In the genomic region with DNA sequence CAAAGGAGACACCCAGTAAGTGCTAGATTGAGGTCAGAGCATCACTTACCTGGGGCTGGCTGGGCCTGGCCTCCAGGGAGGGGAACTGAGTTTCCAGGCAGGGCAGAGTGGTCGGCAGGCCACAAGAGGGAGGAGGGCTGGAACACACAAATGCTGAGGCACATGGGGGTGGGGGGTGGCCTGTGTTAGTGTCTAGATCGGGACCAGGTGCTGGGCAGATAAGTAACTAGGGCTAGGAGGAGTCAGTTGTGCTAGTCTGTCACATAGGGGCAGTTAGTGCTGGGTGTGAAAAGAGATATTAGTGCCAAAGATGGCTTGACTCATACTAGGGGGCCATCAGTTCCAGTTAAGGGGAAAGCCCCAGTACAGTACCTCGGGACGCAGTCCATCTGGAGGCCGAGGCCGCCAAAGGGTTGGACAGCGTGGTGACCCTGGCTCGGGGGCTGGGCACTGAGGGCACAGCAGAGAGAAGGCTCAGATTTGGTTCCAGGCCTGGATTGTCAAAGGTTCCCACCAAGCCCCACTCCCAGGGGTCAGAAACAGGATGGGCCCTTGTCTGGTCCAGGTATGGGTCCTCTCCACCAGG, we compare ENCODE assay signal across 28 mouse cellular contexts. TPM values are rescaled to one million over a fixed set of nuclear protein-coding genes. Genes with fewer than 3 reads are reported as not detected.
A peak's percentile ranks its signal among the peaks of the same experiment; 100 is the strongest.
DNase-seq lines count a peak whose midpoint lies in the region; ATAC-seq and TF ChIP-seq lines count a peak whose summit lies in the region.
"Had no signal": no experiment of that assay in that cellular context is flagged by ENCODE, and none has a peak within 500 bp of the region (broad histone marks: within the 10 kb centered on the region; RNA-seq: fewer than 3 reads in every experiment).

No protein-coding gene starts in this region.

- H3K9me3 ChIP-seq in lung, embryonic 16.5 days (ENCODE audit: control insufficient read depth, low read length): no peaks in the 10 kb centered on the region
- H3K9me3 ChIP-seq in liver, embryonic 12.5 days (replicated peaks): no peaks in the 10 kb centered on the region
- no peaks in the 10 kb centered on the region for H3K9me3 ChIP-seq in liver, embryonic 15.5 days (replicated peaks)
- H3K9me3 ChIP-seq in hindbrain, postnatal 0 days (ENCODE audit: low read length): no peaks in the 10 kb centered on the region
- H3K9me3 ChIP-seq: embryonic facial prominence, embryonic 15.5 days; forebrain, embryonic 12.5 days; heart, embryonic 13.5 days had no signal

- DNase-seq in lung, postnatal 36 days: no peak
- no peak for DNase-seq in hindbrain, postnatal 0 days (ENCODE audit: low spot score)
- DNase-seq in MN1 (ENCODE audit: low spot score): no peak
- no peak for DNase-seq in left cerebral cortex, adult 8-10 months (ENCODE audit: low spot score in 2 of 2)
- DNase-seq: cerebellum, adult 11 months; cerebellum, adult 8-10 months; cerebellum, postnatal 14 days; embryo, embryonic 11 days had no signal

- no peak overlapping the region for H3K4me3 ChIP-seq in lung, embryonic 16.5 days (ENCODE audit: low read length)
- H3K4me3 ChIP-seq in liver, embryonic 12.5 days: no peak overlapping the region
- H3K4me3 ChIP-seq in liver, embryonic 15.5 days (replicated peaks): no peak overlapping the region
- H3K4me3 ChIP-seq in hindbrain, postnatal 0 days (ENCODE audit: low read length): no peak overlapping the region
- H3K4me3 ChIP-seq: embryonic facial prominence, embryonic 15.5 days; erythroblast, embryonic 14.5 days; forebrain, embryonic 12.5 days; heart, embryonic 13.5 days had no signal

- no peak overlapping the region for H3K9ac ChIP-seq in lung, embryonic 16.5 days (ENCODE audit: low read length)
- H3K9ac ChIP-seq in liver, embryonic 12.5 days: no peak overlapping the region
- no peak overlapping the region for H3K9ac ChIP-seq in liver, embryonic 15.5 days
- no peak overlapping the region for H3K9ac ChIP-seq in hindbrain, postnatal 0 days (replicated peaks; ENCODE audit: low read length)
- H3K9ac ChIP-seq: embryonic facial prominence, embryonic 15.5 days; forebrain, embryonic 12.5 days; heart, embryonic 13.5 days had no signal

- ATAC-seq in lung, embryonic 16.5 days (ENCODE audit: low read depth): 0 out of 2 replicates have a peak, but pooled peaks have one; percentile 17
- ATAC-seq in liver, embryonic 12.5 days: peak; percentile 67
- peak; percentile 59 for ATAC-seq in liver, embryonic 15.5 days (ENCODE audit: insufficient read depth)
- peak; percentile 69 for ATAC-seq in megakaryocyte-erythroid progenitor cell, adult 5-6 weeks (replicated peaks; ENCODE audit: low FRiP score, low TSS enrichment, poor library complexity, severe bottlenecking)
- no peak for ATAC-seq in hindbrain, postnatal 0 days
- ATAC-seq: forebrain, embryonic 16.5 days had no signal

- no peaks in the 10 kb centered on the region for H3K27me3 ChIP-seq in lung, embryonic 16.5 days (ENCODE audit: control insufficient read depth, insufficient read depth, low read depth, low read length)
- no peaks in the 10 kb centered on the region for H3K27me3 ChIP-seq in liver, embryonic 12.5 days (replicated peaks)
- no peaks in the 10 kb centered on the region for H3K27me3 ChIP-seq in liver, embryonic 15.5 days
- no peaks in the 10 kb centered on the region for H3K27me3 ChIP-seq in hindbrain, postnatal 0 days (ENCODE audit: insufficient read depth, low read length)
- H3K27me3 ChIP-seq: embryonic facial prominence, embryonic 15.5 days; forebrain, embryonic 12.5 days; heart, embryonic 13.5 days had no signal

- no peak overlapping the region for H3K27ac ChIP-seq in lung, embryonic 16.5 days (ENCODE audit: low read length)
- H3K27ac ChIP-seq in liver, embryonic 12.5 days: no peak overlapping the region
- H3K27ac ChIP-seq in liver, embryonic 15.5 days (replicated peaks): no peak overlapping the region
- no peak overlapping the region for H3K27ac ChIP-seq in hindbrain, postnatal 0 days
- H3K27ac ChIP-seq: embryonic facial prominence, embryonic 15.5 days; forebrain, embryonic 12.5 days; heart, embryonic 13.5 days had no signal

- H3K36me3 ChIP-seq in lung, embryonic 16.5 days (ENCODE audit: control insufficient read depth, insufficient read depth, low read length): peaks cover 49% of the 10 kb centered on the region
- peaks cover 92% of the 10 kb centered on the region for H3K36me3 ChIP-seq in liver, embryonic 12.5 days
- H3K36me3 ChIP-seq in liver, embryonic 15.5 days (replicated peaks): peaks cover 74% of the 10 kb centered on the region
- H3K36me3 ChIP-seq in hindbrain, postnatal 0 days (ENCODE audit: insufficient read depth, low read length): peaks cover 79% of the 10 kb centered on the region

- no peak overlapping the region for H3K4me2 ChIP-seq in lung, embryonic 16.5 days (ENCODE audit: low read depth, low read length)
- no peak overlapping the region for H3K4me2 ChIP-seq in liver, embryonic 12.5 days
- H3K4me2 ChIP-seq in liver, embryonic 15.5 days: no peak overlapping the region
- no peak overlapping the region for H3K4me2 ChIP-seq in hindbrain, postnatal 0 days (ENCODE audit: low read depth, low read length)
- H3K4me2 ChIP-seq: embryonic facial prominence, embryonic 15.5 days; forebrain, embryonic 12.5 days; heart, embryonic 13.5 days had no signal

- H3K4me1 ChIP-seq in lung, embryonic 16.5 days (replicated peaks; ENCODE audit: control insufficient read depth, insufficient read depth, low read length): peaks cover 5% of the 10 kb centered on the region; the same call in 1 of the 2 replicates
- peaks cover 44% of the 10 kb centered on the region for H3K4me1 ChIP-seq in liver, embryonic 12.5 days
- peaks cover 43% of the 10 kb centered on the region for H3K4me1 ChIP-seq in liver, embryonic 15.5 days (replicated peaks)
- no peaks in the 10 kb centered on the region for H3K4me1 ChIP-seq in hindbrain, postnatal 0 days (ENCODE audit: insufficient read depth, low read length)
- H3K4me1 ChIP-seq: embryonic facial prominence, embryonic 15.5 days; forebrain, embryonic 12.5 days had no signal

- 77% methylated on average over 8 of the region's 8 CpGs for WGBS in lung, embryonic 16.5 days
- 69% methylated on average over 8 of the region's 8 CpGs for WGBS in liver, embryonic 12.5 days (ENCODE audit: insufficient replicate concordance)
- WGBS in liver, embryonic 15.5 days (ENCODE audit: insufficient replicate concordance): 64% methylated on average over 8 of the region's 8 CpGs
- WGBS in hindbrain, postnatal 0 days: 90% methylated on average over 8 of the region's 8 CpGs

- no peak for TF ChIP-seq CTCF in hindbrain, postnatal 0 days (IDR thresholded peaks at IDR 0.05; ENCODE audit: low read depth)

RNA-seq across cellular contexts. Expression of a gene that starts 19.4 kb away (rescaled TPM):
- 42.2 and 50.5 TPM in 2 replicates for polyA plus RNA-seq in lung, embryonic 16.5 days (2015; fragmentation: Nextera tagmentation; extraction: Ambion mirVana)
- polyA plus RNA-seq in liver, embryonic 12.5 days (2016; fragmentation: Nextera tagmentation; extraction: Ambion mirVana): 32.5 and 34.1 TPM in 2 replicates
- 21.4 and 28.6 TPM in 2 replicates for polyA plus RNA-seq in liver, embryonic 15.5 days (2015; fragmentation: Nextera tagmentation; extraction: Ambion mirVana)
- total RNA-seq in megakaryocyte-erythroid progenitor cell, adult 5-6 weeks (2014; fragmentation: Nextera tagmentation): 161 and 193 TPM in 2 replicates
- total RNA-seq in megakaryocyte-erythroid progenitor cell, adult 5-6 weeks (2017): 34.6 and 83.9 TPM in 2 replicates
- 265 and 324 TPM in 2 replicates for total RNA-seq in hindbrain, postnatal 0 days (2014; rRNA removed)
- 69.5 and 70.7 TPM in 2 replicates for polyA plus RNA-seq in hindbrain, postnatal 0 days (2015; fragmentation: Nextera tagmentation; extraction: Ambion mirVana)
- 100 to 1,000 TPM; 230 to 240 (median 238) TPM for total RNA-seq in left cerebral cortex, adult 8-10 months (2022)

RNA-seq across cellular contexts. Expression of a gene that starts 26.8 kb away (rescaled TPM):
- 0.64 and 1.0 TPM in 2 replicates for polyA plus RNA-seq in lung, embryonic 16.5 days (2015; fragmentation: Nextera tagmentation; extraction: Ambion mirVana)
- polyA plus RNA-seq in liver, embryonic 12.5 days (2016; fragmentation: Nextera tagmentation; extraction: Ambion mirVana): 3.3 TPM in 2 replicates
- 1.7 and 2.0 TPM in 2 replicates for polyA plus RNA-seq in liver, embryonic 15.5 days (2015; fragmentation: Nextera tagmentation; extraction: Ambion mirVana)
- not detected in 2 replicates for total RNA-seq in megakaryocyte-erythroid progenitor cell, adult 5-6 weeks (2014; fragmentation: Nextera tagmentation)
- not detected in 2 replicates for total RNA-seq in megakaryocyte-erythroid progenitor cell, adult 5-6 weeks (2017)
- not detected in 2 replicates for total RNA-seq in hindbrain, postnatal 0 days (2014; rRNA removed)
- not detected in 2 replicates for polyA plus RNA-seq in hindbrain, postnatal 0 days (2015; fragmentation: Nextera tagmentation; extraction: Ambion mirVana)
- total RNA-seq in left cerebral cortex, adult 8-10 months (2022): not detected
- total RNA-seq: adrenal gland, postnatal 10 days; common myeloid progenitor, adult 5-6 weeks; gastrocnemius, adult 18-20 months; gastrocnemius, postnatal 14 days; heart, adult 8-10 months; heart, postnatal 36 days had no signal
- polyA plus RNA-seq: brain, embryonic 14.5 days; embryonic facial prominence, embryonic 11.5 days; forebrain, embryonic 12.5 days; forebrain, embryonic 16.5 days; heart, postnatal 0 days had no signal

RNA-seq across cellular contexts. Expression of a gene that starts 38.5 kb away (rescaled TPM):
- not detected in 2 replicates for polyA plus RNA-seq in lung, embryonic 16.5 days (2015; fragmentation: Nextera tagmentation; extraction: Ambion mirVana)
- polyA plus RNA-seq in liver, embryonic 12.5 days (2016; fragmentation: Nextera tagmentation; extraction: Ambion mirVana): 2.4 and 3.7 TPM in 2 replicates
- polyA plus RNA-seq in liver, embryonic 15.5 days (2015; fragmentation: Nextera tagmentation; extraction: Ambion mirVana): 10.3 and 10.6 TPM in 2 replicates
- not detected in 2 replicates for total RNA-seq in megakaryocyte-erythroid progenitor cell, adult 5-6 weeks (2014; fragmentation: Nextera tagmentation)
- total RNA-seq in megakaryocyte-erythroid progenitor cell, adult 5-6 weeks (2017): not detected in 2 replicates
- not detected in 2 replicates for total RNA-seq in hindbrain, postnatal 0 days (2014; rRNA removed)
- not detected in 2 replicates for polyA plus RNA-seq in hindbrain, postnatal 0 days (2015; fragmentation: Nextera tagmentation; extraction: Ambion mirVana)
- total RNA-seq in left cerebral cortex, adult 8-10 months (2022): not detected
- total RNA-seq: common myeloid progenitor, adult 5-6 weeks; gastrocnemius, postnatal 14 days; heart, adult 8-10 months; heart, postnatal 36 days had no signal
- polyA plus RNA-seq: brain, embryonic 14.5 days; embryonic facial prominence, embryonic 11.5 days; embryonic facial prominence, embryonic 15.5 days; erythroblast, embryonic 14.5 days; forebrain, embryonic 12.5 days; forebrain, embryonic 16.5 days; gonadal fat pad, adult 2 months; heart, embryonic 13.5 days; heart, postnatal 0 days; hindbrain, embryonic 11.5 days had no signal

RNA-seq across cellular contexts. Expression of a gene that starts 59.8 kb away (rescaled TPM):
- polyA plus RNA-seq in lung, embryonic 16.5 days (2015; fragmentation: Nextera tagmentation; extraction: Ambion mirVana): 79.0 and 83.6 TPM in 2 replicates
- 36.2 and 41.1 TPM in 2 replicates for polyA plus RNA-seq in liver, embryonic 12.5 days (2016; fragmentation: Nextera tagmentation; extraction: Ambion mirVana)
- polyA plus RNA-seq in liver, embryonic 15.5 days (2015; fragmentation: Nextera tagmentation; extraction: Ambion mirVana): 30.9 and 35.3 TPM in 2 replicates
- 30.5 and 38.1 TPM in 2 replicates for total RNA-seq in megakaryocyte-erythroid progenitor cell, adult 5-6 weeks (2014; fragmentation: Nextera tagmentation)
- total RNA-seq in megakaryocyte-erythroid progenitor cell, adult 5-6 weeks (2017): 6.5 and 8.2 TPM in 2 replicates
- total RNA-seq in hindbrain, postnatal 0 days (2014; rRNA removed): 24.9 and 26.2 TPM in 2 replicates
- 30.2 and 34.5 TPM in 2 replicates for polyA plus RNA-seq in hindbrain, postnatal 0 days (2015; fragmentation: Nextera tagmentation; extraction: Ambion mirVana)
- 10 to 100 TPM; 15.7 to 22.6 (median 19.9) TPM for total RNA-seq in left cerebral cortex, adult 8-10 months (2022)

RNA-seq across cellular contexts. Expression of a gene that starts 59.8 kb away (rescaled TPM):
- polyA plus RNA-seq in lung, embryonic 16.5 days (2015; fragmentation: Nextera tagmentation; extraction: Ambion mirVana): 158 and 172 TPM in 2 replicates
- 134 TPM in 2 replicates for polyA plus RNA-seq in liver, embryonic 12.5 days (2016; fragmentation: Nextera tagmentation; extraction: Ambion mirVana)
- polyA plus RNA-seq in liver, embryonic 15.5 days (2015; fragmentation: Nextera tagmentation; extraction: Ambion mirVana): 110 and 115 TPM in 2 replicates
- 144 and 155 TPM in 2 replicates for total RNA-seq in megakaryocyte-erythroid progenitor cell, adult 5-6 weeks (2014; fragmentation: Nextera tagmentation)
- total RNA-seq in megakaryocyte-erythroid progenitor cell, adult 5-6 weeks (2017): 88.3 and 91.2 TPM in 2 replicates
- total RNA-seq in hindbrain, postnatal 0 days (2014; rRNA removed): 79.1 and 106 TPM in 2 replicates
- polyA plus RNA-seq in hindbrain, postnatal 0 days (2015; fragmentation: Nextera tagmentation; extraction: Ambion mirVana): 97.1 and 99.1 TPM in 2 replicates
- total RNA-seq in left cerebral cortex, adult 8-10 months (2022): 100 to 1,000 TPM in 3 of 4 experiments, 10 to 100 TPM in 1; 98.3 to 110 (median 107) TPM
